Mouse (Mus musculus): ENCODE data around the gene Cnn1. TPM values are rescaled to one million over a fixed set of nuclear protein-coding genes. Genes with fewer than 3 reads are reported as not detected.
A peak's percentile ranks its signal among the peaks of the same experiment; 100 is the strongest.

Cnn1 gene
- polyA plus RNA-seq, 1 experiment from 2014 or later, result 1,082 TPM

DNA sequence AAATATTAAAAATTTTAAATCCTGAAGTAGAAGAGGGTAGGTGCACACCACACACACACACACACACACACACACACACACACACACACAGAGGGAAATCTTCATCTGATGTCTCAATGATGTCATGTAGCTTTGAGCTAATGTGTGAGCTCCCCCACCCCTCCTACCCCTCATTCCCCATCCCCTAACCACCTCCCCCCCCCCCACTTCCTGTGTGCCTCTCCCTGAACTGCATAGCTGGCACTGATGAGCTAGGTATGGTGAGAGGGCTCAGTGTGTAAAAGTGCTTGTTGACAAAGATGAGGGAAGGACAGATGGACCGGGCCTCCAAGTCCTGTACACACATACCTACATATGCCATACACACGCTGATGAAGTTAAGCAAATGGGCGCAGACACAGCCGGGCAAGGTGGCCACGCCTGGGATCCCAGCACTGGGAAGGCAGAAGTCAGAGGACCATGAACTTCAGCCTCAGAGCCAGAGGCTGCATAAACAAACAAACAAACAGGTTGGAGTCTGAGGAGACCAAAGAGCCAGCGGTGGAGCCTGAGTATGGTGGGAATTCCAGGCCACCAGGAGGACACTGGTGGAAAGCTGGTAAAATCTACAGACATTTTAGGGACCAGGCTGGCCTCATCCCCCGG is 35.4 kb downstream of the Cnn1 start:
- H3K4me3 ChIP-seq (ENCODE audit: low read depth, low read length), result no peak overlapping the region
- no peak overlapping the region for H3K27ac ChIP-seq (replicated peaks)
- H3K4me1 ChIP-seq (replicated peaks; ENCODE audit: control insufficient read depth, insufficient read depth), result peaks cover 5% of the 10 kb centered on the region; the same call in 1 of the 2 replicates
- no peaks in the 10 kb centered on the region for H3K36me3 ChIP-seq (ENCODE audit: control insufficient read depth, insufficient read depth, low read length)
- no peak overlapping the region for H3K4me2 ChIP-seq (replicated peaks; ENCODE audit: low read depth)
- H3K9me3 ChIP-seq (ENCODE audit: control insufficient read depth, low read length), result no peaks in the 10 kb centered on the region
- no peak overlapping the region for H3K9ac ChIP-seq (ENCODE audit: low read length)
- DNase-seq (ENCODE audit: low spot score), result no peak
- no peak for TF ChIP-seq EP300 (optimal IDR thresholded peaks at IDR 0.05)
- TF ChIP-seq CTCF (IDR thresholded peaks at IDR 0.05; ENCODE audit: low read depth), result no peak
- 78% methylated on average over 7 of the region's 7 CpGs for WGBS
- no peaks in the 10 kb centered on the region for H3K27me3 ChIP-seq (ENCODE audit: control insufficient read depth, insufficient read depth, low read length)
- no peak for ATAC-seq (ENCODE audit: low FRiP score, low TSS enrichment)

DNA sequence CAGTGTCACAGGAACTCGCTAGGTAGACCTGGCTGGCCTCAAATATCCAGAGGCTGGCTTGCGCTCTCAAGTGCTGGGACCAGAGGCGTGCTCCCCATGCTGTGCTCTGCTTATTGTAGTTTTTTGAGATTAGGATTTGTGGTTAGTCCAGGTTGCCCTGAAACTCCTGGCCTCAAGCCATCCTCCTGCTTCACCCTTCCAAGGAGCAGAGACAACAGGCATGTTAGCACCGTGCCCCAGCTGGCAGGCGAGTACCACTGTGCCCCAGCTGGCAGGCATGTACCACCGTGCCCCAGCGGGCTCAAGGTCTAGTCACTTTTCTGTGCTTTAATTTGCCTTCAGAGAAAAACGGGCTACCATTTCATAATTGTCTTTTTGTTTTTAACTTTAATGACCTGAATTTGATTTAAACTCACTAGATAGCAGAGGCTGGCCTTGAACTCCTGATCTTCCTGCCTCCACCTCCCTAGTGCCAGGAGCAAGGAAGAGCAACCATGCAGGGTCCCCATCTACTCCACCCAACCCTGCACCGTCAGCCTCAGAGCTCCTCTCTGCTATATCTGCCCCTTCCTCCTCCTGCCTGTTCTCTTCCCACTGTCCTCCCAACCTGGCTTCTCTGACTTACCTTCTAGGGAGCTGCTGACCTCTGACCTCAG is 36.1 kb downstream of the Cnn1 start:
- no peaks in the 10 kb centered on the region for H3K27me3 ChIP-seq (ENCODE audit: control insufficient read depth, insufficient read depth, low read length)
- no peak for TF ChIP-seq EP300 (optimal IDR thresholded peaks at IDR 0.05)
- no peak for TF ChIP-seq CTCF (IDR thresholded peaks at IDR 0.05; ENCODE audit: low read depth)
- H3K4me2 ChIP-seq (replicated peaks; ENCODE audit: low read depth), result no peak overlapping the region
- no peak overlapping the region for H3K4me3 ChIP-seq (ENCODE audit: low read depth, low read length)
- WGBS, result 74% methylated on average over 9 of the region's 9 CpGs
- ATAC-seq (ENCODE audit: low FRiP score, low TSS enrichment) (no peak), DNase-seq (ENCODE audit: low spot score) (no peak)
- H3K36me3 ChIP-seq (ENCODE audit: control insufficient read depth, insufficient read depth, low read length), result no peaks in the 10 kb centered on the region
- H3K9ac ChIP-seq (ENCODE audit: low read length), result no peak overlapping the region
- H3K27ac ChIP-seq (replicated peaks), result no peak overlapping the region; the same call in 1 of the 2 replicates
- H3K9me3 ChIP-seq (ENCODE audit: control insufficient read depth, low read length), result no peaks in the 10 kb centered on the region
- peaks cover 5% of the 10 kb centered on the region; the same call in 1 of the 2 replicates for H3K4me1 ChIP-seq (replicated peaks; ENCODE audit: control insufficient read depth, insufficient read depth)

GRCm38 (mm10) chr9:22135644-22136390 is 36.8 kb downstream of the Cnn1 start, which contains the start of gene Acp5:
Gene Acp5, minus strand, starts transcription at chr9:22135711.
- H3K36me3 ChIP-seq (ENCODE audit: control insufficient read depth, insufficient read depth, low read length), result no peaks in the 10 kb centered on the region
- no peak within 1 kb of the TSS for H3K4me2 ChIP-seq (replicated peaks; ENCODE audit: low read depth)
- H3K9me3 ChIP-seq (ENCODE audit: control insufficient read depth, low read length), result no peaks in the 10 kb centered on the region
- peaks cover 5% of the 10 kb centered on the region; the same call in 1 of the 2 replicates for H3K4me1 ChIP-seq (replicated peaks; ENCODE audit: control insufficient read depth, insufficient read depth)
- peak; percentile 28 for DNase-seq (ENCODE audit: low spot score)
- H3K27me3 ChIP-seq (ENCODE audit: control insufficient read depth, insufficient read depth, low read length), result no peaks in the 10 kb centered on the region
- no peak within 1 kb of the TSS for H3K9ac ChIP-seq (ENCODE audit: low read length)
- no peak within 1 kb of the TSS for H3K4me3 ChIP-seq (ENCODE audit: low read depth, low read length)
- peak within 1 kb of the TSS; percentile 9; the same call in 1 of the 2 replicates for H3K27ac ChIP-seq (replicated peaks)
- TF ChIP-seq EP300 (optimal IDR thresholded peaks at IDR 0.05) (no peak), CTCF (IDR thresholded peaks at IDR 0.05; ENCODE audit: low read depth) (no peak)
- 65% methylated on average over 7 of the region's 7 CpGs for WGBS
- no peak for ATAC-seq (ENCODE audit: low FRiP score, low TSS enrichment)

DNA sequence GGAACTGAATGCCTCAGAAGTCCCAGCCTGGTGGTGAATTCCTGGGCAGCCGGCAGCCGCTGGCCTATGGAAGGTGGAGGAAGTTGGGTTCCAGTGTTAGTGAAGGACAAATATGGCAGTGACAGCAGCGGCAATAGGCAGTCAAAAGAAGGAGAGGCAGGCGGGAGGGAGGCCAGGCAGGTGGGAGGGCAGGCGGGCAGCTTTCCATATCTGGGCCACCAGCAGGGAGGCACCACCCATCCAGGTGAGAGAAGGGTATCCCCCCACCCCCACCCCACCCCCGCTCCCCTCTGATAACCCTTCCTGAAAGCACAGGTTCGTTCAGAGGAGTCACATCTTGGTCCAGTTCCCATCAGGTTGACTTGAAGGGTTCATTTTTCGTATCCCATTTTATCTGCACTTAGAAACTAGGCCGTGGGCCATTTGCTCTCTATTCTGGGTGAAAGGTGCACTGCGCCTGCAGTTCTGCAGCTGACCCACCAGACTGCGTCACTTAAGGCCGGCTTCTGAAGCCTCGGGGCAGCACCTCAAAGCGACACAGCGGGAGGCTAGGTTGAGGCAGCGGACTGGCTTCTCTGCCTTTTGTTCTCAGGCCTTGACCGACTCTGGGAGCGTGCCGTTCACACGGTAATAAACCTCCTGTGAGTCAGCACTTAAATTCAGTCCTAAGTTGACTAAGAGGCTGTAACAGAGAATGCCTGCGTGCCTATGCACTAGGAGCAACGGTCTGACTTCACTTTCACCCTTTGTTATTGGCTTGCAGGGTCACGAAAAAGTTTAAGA is 37.9 kb downstream of the Cnn1 start:
- H3K9ac ChIP-seq (ENCODE audit: low read length), result no peak overlapping the region
- H3K27ac ChIP-seq (replicated peaks), result 0 out of 2 replicates have a peak overlapping the region, but pooled peaks have one; percentile 9
- WGBS, result 24% methylated on average over 23 of the region's 23 CpGs
- no peaks in the 10 kb centered on the region; the same call in 1 of the 2 replicates for H3K4me1 ChIP-seq (replicated peaks; ENCODE audit: control insufficient read depth, insufficient read depth)
- no peaks in the 10 kb centered on the region for H3K36me3 ChIP-seq (ENCODE audit: control insufficient read depth, insufficient read depth, low read length)
- peak; percentile 58 for ATAC-seq (ENCODE audit: low FRiP score, low TSS enrichment)
- H3K9me3 ChIP-seq (ENCODE audit: control insufficient read depth, low read length), result no peaks in the 10 kb centered on the region
- DNase-seq (ENCODE audit: low spot score), result peak; percentile 45
- no peak for TF ChIP-seq EP300 (optimal IDR thresholded peaks at IDR 0.05)
- TF ChIP-seq CTCF (IDR thresholded peaks at IDR 0.05; ENCODE audit: low read depth), result no peak
- H3K4me3 ChIP-seq (ENCODE audit: low read depth, low read length), result no peak overlapping the region
- no peak overlapping the region for H3K4me2 ChIP-seq (replicated peaks; ENCODE audit: low read depth)
- no peaks in the 10 kb centered on the region for H3K27me3 ChIP-seq (ENCODE audit: control insufficient read depth, insufficient read depth, low read length)

GRCm38 (mm10) chr9:22138480-22138879 is 39.5 kb downstream of the Cnn1 start:
- 37% methylated on average over 2 of the region's 2 CpGs for WGBS
- DNase-seq (ENCODE audit: low spot score), result peak; percentile 58

More at GRCm38 (mm10) chr9:22138480-22138879, 39.5 kb downstream of the Cnn1 start:
- no peak overlapping the region for H3K27ac ChIP-seq (replicated peaks)
- H3K4me1 ChIP-seq (replicated peaks; ENCODE audit: control insufficient read depth, insufficient read depth), result no peaks in the 10 kb centered on the region
- ATAC-seq (ENCODE audit: low FRiP score, low TSS enrichment), result no peak
- H3K9me3 ChIP-seq (ENCODE audit: control insufficient read depth, low read length), result no peaks in the 10 kb centered on the region
- H3K4me2 ChIP-seq (replicated peaks; ENCODE audit: low read depth), result no peak overlapping the region
- no peak overlapping the region for H3K4me3 ChIP-seq (ENCODE audit: low read depth, low read length)
- no peaks in the 10 kb centered on the region for H3K36me3 ChIP-seq (ENCODE audit: control insufficient read depth, insufficient read depth, low read length)
- TF ChIP-seq EP300 (optimal IDR thresholded peaks at IDR 0.05) (no peak), CTCF (IDR thresholded peaks at IDR 0.05; ENCODE audit: low read depth) (peak; percentile 91)
- H3K27me3 ChIP-seq (ENCODE audit: control insufficient read depth, insufficient read depth, low read length), result no peaks in the 10 kb centered on the region
- no peak overlapping the region for H3K9ac ChIP-seq (ENCODE audit: low read length)
